Mouse (Mus musculus): Measurements from ENCODE around the gene Sall4.

- TF ChIP-seq GATA1 (IDR thresholded peaks at IDR 0.05; ENCODE audit: borderline replicate concordance, low read length) (no peak), FLI1 (IDR thresholded peaks at IDR 0.05; ENCODE audit: low read length) (no peak)
Measured at GRCm38 (mm10) chr2:168762411-168762815, 5.3 kb downstream of the Sall4 start.

Measured in megakaryocyte, embryonic 14.5 days (primary cell).